Mouse (Mus musculus): ENCODE data around the gene Tex29.

- TF ChIP-seq CTCF (IDR thresholded peaks at IDR 0.05; ENCODE audit: low read depth) (no peak), EP300 (IDR thresholded peaks at IDR 0.05; ENCODE audit: low read depth) (no peak)
These were observed 1.3 kb downstream of the Tex29 start for GRCm38 (mm10) chr8:11841571-11841970.
